Comparison of ENCODE assay signal across 12 mouse cellular contexts in the genomic region with DNA sequence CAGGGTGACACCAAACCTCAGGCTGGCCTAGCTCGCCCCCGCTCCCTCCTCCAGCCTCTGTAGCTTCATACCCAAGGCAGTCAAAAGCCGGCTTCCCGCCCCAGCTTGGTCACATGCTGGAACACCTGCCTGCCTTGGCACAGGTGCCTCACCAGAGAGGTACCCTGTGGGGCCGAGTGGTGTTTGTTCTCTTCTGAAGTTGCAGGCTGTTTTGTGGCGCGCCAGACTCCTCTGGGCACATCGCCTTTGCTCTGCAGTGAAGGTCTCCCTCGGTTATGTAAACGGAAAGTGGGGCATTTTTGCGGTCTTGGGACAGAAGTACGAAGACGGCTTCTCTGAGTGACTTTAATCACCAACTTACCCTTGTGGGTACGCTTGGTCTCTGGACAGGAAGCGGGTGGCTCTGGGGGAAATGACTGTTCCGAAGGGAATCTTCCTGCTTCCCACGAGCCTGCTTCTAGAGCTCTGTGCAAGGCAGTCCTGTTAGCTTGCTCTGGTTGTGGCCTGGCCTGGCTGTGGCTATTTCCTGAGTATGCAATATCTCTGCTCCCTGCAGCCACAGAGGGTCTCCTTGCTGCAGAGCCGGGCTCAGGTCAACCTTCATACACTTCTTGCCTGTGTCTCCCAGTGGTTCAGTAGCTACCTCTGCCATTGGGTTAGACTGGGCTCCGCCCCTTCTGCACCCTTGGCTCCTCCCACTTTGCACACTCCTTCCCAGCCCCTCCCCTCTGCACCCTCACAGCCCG. TPM values are rescaled to one million over a fixed set of nuclear protein-coding genes. Genes with fewer than 3 reads are reported as not detected.
A peak's percentile ranks its signal among the peaks of the same experiment; 100 is the strongest.
DNase-seq lines count a peak whose midpoint lies in the region; ATAC-seq and TF ChIP-seq lines count a peak whose summit lies in the region.
"Had no signal": no experiment of that assay in that cellular context is flagged by ENCODE, and none has a peak within 500 bp of the region (broad histone marks: within the 10 kb centered on the region; RNA-seq: fewer than 3 reads in every experiment).

No protein-coding gene starts in this region.

- peaks cover 10% of the 10 kb centered on the region for H3K4me1 ChIP-seq in E14TG2a.4 (replicated peaks; ENCODE audit: low read depth, low read length)
- H3K4me1 ChIP-seq: neural tube, embryonic 12.5 days had no signal

- peak; percentile 85 to 88 for ATAC-seq in hematopoietic stem cell, adult 5-6 weeks (replicated peaks in 1 of 2; ENCODE audit: insufficient read depth in 1 of 2, low FRiP score in 2 of 2, low TSS enrichment in 1 of 2, low read depth in 1 of 2, poor library complexity in 2 of 2, severe bottlenecking in 2 of 2)

- H3K36me3 ChIP-seq in E14TG2a.4 (ENCODE audit: insufficient read depth, low read length) (no peaks in the 10 kb centered on the region), myocyte (ENCODE audit: control insufficient read depth, insufficient read depth) (no peaks in the 10 kb centered on the region)
- H3K36me3 ChIP-seq: kidney, embryonic 15.5 days; neural tube, embryonic 12.5 days had no signal

- intact Hi-C loops in heart, postnatal 25 days (cut with DNase I): no loop called here

- H3K9me3 ChIP-seq in E14TG2a.4 (ENCODE audit: low read length): no peaks in the 10 kb centered on the region
- H3K9me3 ChIP-seq: kidney, embryonic 15.5 days; neural tube, embryonic 12.5 days had no signal

- peak overlapping the region; percentile 93 for H3K4me2 ChIP-seq in myocyte (ENCODE audit: low read depth)
- H3K4me2 ChIP-seq: kidney, embryonic 15.5 days; neural tube, embryonic 12.5 days had no signal

- H3K4me3 ChIP-seq in E14TG2a.4 (replicated peaks; ENCODE audit: low read length) (peak overlapping the region; percentile 66), myocyte (peak overlapping the region; percentile 17)
- H3K4me3 ChIP-seq: kidney, embryonic 15.5 days; neural tube, embryonic 12.5 days had no signal

- TF ChIP-seq CTCF in E14TG2a.4 (conservative IDR thresholded peaks at IDR 0.05; ENCODE audit: low read length): no peak

- no peaks in the 10 kb centered on the region for H3K79me2 ChIP-seq in myocyte (ENCODE audit: control insufficient read depth, insufficient read depth)

- peak; percentile 91 for DNase-seq in heart, adult 11 months
- DNase-seq in heart, postnatal 25 days (ENCODE audit: low spot score): no peak
- DNase-seq in left cerebral cortex, adult 8-10 months (ENCODE audit: low spot score in 2 of 2): no peak
- no peak for DNase-seq in layer of hippocampus, postnatal 25 days (ENCODE audit: extremely low spot score in 1 of 2, low spot score in 1 of 2)
- no peak for DNase-seq in adrenal gland, postnatal 10 days
- DNase-seq: adrenal gland, postnatal 25 days; gastrocnemius, postnatal 36 days had no signal

- H3ac ChIP-seq in myocyte (ENCODE audit: control insufficient read depth, insufficient read length): no peak overlapping the region

- peaks cover 45% of the 10 kb centered on the region for H3K27me3 ChIP-seq in E14TG2a.4 (ENCODE audit: insufficient read depth, low read length)
- H3K27me3 ChIP-seq in myocyte (ENCODE audit: control insufficient read depth, insufficient read depth, insufficient read length): no peaks in the 10 kb centered on the region
- H3K27me3 ChIP-seq: kidney, embryonic 15.5 days; neural tube, embryonic 12.5 days had no signal

- TF ChIP-seq POLR2A in myocyte (IDR thresholded peaks at IDR 0.05; ENCODE audit: insufficient read length, low read depth): peak; percentile 21

TF ChIP-seq in myocyte, 11 proteins besides CTCF, POLR2A, EP300 and RAD21:
- TF ChIP-seq MYOD1 (IDR thresholded peaks at IDR 0.05; ENCODE audit: control insufficient read depth in 1 of 3, insufficient read length in 2 of 3, low read depth in 2 of 3) (peak in 1 of 3 experiments; percentile 72), MAX (IDR thresholded peaks at IDR 0.05; ENCODE audit: low read depth) (no peak), USF1 (IDR thresholded peaks at IDR 0.05; ENCODE audit: low read depth) (peak; percentile 5), SRF (IDR thresholded peaks at IDR 0.05; ENCODE audit: control insufficient read depth, insufficient read length, low read depth) (no peak), TCF3 (IDR thresholded peaks at IDR 0.05; ENCODE audit: insufficient read length, low read depth) (no peak), MYOG (IDR thresholded peaks at IDR 0.05; ENCODE audit: control insufficient read depth in 1 of 3, insufficient read depth in 1 of 3, insufficient read length in 2 of 3, low read depth in 2 of 3) (peak in 1 of 3 experiments; percentile 43)

RNA-seq across cellular contexts. Expression of gene Adamts2, which starts 36.2 kb away (rescaled TPM):
- total RNA-seq in heart, postnatal 25 days (2021): 10 to 100 TPM; 19.1 to 20.0 TPM
- total RNA-seq in hematopoietic stem cell, adult 5-6 weeks (2017): 0.20 TPM in 1 of 2 replicates, not detected in the other
- 24.9 TPM for polyA plus RNA-seq in myocyte (2012; fragmentation: generic; extraction: Trizol)
- 1 to 10 TPM; 5.7 to 9.0 (median 8.2) TPM for total RNA-seq in left cerebral cortex, adult 8-10 months (2022)
- 10 to 100 TPM in 1 of 2 experiments, 1 to 10 TPM in 1; 9.0 to 13.5 TPM for total RNA-seq in layer of hippocampus, postnatal 25 days (2021)
- total RNA-seq in adrenal gland, postnatal 10 days (2021): 10 to 100 TPM; 17.6 to 19.4 TPM
